Mouse (Mus musculus) neural tube, embryonic 13.5 days (tissue): Measurements from ENCODE around the gene Prox2. TPM values are rescaled to one million over a fixed set of nuclear protein-coding genes. Genes with fewer than 3 reads are reported as not detected.

Source experiments
- ATAC-seq: fragments of 200-750 bp; cut with Nextera tagmentation; 2 replicates; pipeline ENCODE4 v1.8.0; 2017; ENCODE audit warnings: low read depth, mild to moderate bottlenecking, moderate TSS enrichment, moderate library complexity
- H3K27ac ChIP-seq: fragments of 300-500 bp; sonication (generic); replicated peaks from 2 replicates; pipeline ENCODE4 v1.5.1; 2015; ENCODE audit warnings: moderate library complexity, mild to moderate bottlenecking, inconsistent platforms
- H3K27me3 ChIP-seq: fragments of 300-500 bp; sonication (generic); 2 replicates; pipeline ENCODE4 v1.6.1; 2015; ENCODE audit warnings: mild to moderate bottlenecking, inconsistent platforms
- H3K36me3 ChIP-seq: fragments of 300-500 bp; sonication (generic); 2 replicates; pipeline ENCODE4 v1.6.1; 2015; ENCODE audit warnings: mild to moderate bottlenecking, inconsistent platforms
- H3K4me1 ChIP-seq: fragments of 300-500 bp; sonication (generic); replicated peaks from 2 replicates; pipeline ENCODE4 v1.6.1; 2015; ENCODE audit warnings: inconsistent platforms
- H3K4me2 ChIP-seq: fragments of 300-500 bp; sonication (generic); 2 replicates; pipeline ENCODE4 v1.6.1; 2015; ENCODE audit warnings: inconsistent platforms, mild to moderate bottlenecking, moderate library complexity
- H3K4me3 ChIP-seq: fragments of 300-500 bp; sonication (generic); 2 replicates; pipeline ENCODE4 v1.5.1; 2015; ENCODE audit warnings: mild to moderate bottlenecking, inconsistent platforms
- H3K9ac ChIP-seq: fragments of 300-500 bp; sonication (generic); 2 replicates; pipeline ENCODE4 v1.6.1; 2015; ENCODE audit warnings: moderate library complexity, mild to moderate bottlenecking, inconsistent platforms
- H3K9me3 ChIP-seq: fragments of 300-500 bp; sonication (generic); 2 replicates; pipeline ENCODE4 v1.6.1; 2016; ENCODE audit warnings: inconsistent platforms
- WGBS: fragments of 180-500 bp; shearing (Covaris S2); methylation state at CpG from one replicate; pipeline ENCODE4 v1.1.7; 2015; 5-methylcytosine and 5-hydroxymethylcytosine counted together
- polyA plus RNA-seq: library from polyadenylated mRNA; unstranded; fragments of >200 nt; fragmentation: Nextera tagmentation; extraction: Ambion mirVana; gene quantifications from 2 replicates; pipeline ENCODE4 v1.2.1, GENCODE M21; 2015

The Prox2 gene
- polyA plus RNA-seq, 1 experiment from 2014 or later, result 5.4 TPM

DNA sequence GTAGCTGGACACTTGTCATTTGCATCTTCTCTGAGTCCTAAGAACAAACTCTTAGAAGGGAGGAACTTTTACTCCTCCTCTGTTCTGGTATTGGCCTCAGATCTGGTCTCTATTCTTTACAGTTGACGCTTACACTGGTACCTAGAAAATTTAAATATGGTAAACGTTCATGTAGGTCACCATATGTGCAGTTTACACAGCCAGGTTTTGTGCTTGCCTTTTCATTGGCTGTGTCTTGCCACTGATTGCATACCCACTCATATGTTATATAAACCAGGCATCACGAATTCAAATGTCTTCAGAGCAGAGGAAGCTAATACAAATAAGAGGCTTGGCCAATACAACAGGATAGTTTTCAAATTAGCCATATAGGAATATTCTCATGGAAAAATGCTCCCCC lies 33.5 kb downstream of the Prox2 start:
- no peaks in the 10 kb centered on the region for H3K4me1 ChIP-seq
- 93% methylated on average over 3 of the region's 3 CpGs for WGBS

DNA sequence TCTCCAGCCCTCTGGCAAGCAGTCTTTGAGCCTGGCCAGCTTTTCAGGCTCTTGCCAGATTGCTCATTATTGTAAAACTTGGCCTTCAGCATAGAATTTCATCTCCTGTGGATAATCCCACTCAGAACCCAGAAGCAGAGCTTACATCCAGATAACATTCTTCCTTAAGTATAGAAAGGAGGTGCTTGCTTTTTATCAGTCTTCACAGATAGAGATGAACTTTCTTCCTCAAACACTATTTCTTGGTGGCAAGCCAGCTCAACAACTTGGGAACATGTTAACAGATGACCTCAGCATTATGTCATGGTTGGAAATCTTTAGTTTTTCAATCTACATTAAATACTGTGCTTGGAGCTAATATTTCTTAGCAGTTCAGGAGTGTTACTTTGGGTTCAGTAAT lies 39.5 kb downstream of the Prox2 start:
- H3K36me3 ChIP-seq, result peaks cover 57% of the 10 kb centered on the region
- H3K4me3 ChIP-seq, result no peak overlapping the region
- H3K27ac ChIP-seq, result no peak overlapping the region
- no peaks in the 10 kb centered on the region for H3K4me1 ChIP-seq
- H3K27me3 ChIP-seq, result no peaks in the 10 kb centered on the region
- no peak for ATAC-seq
- no peaks in the 10 kb centered on the region for H3K9me3 ChIP-seq
- H3K4me2 ChIP-seq, result no peak overlapping the region
- H3K9ac ChIP-seq, result no peak overlapping the region

More for the DNA sequence above, 33.5 kb downstream of the Prox2 start:
- Histone ChIP-seq H3K27ac (no peak overlapping the region), H3K9me3 (no peaks in the 10 kb centered on the region), H3K9ac (no peak overlapping the region), H3K4me2 (no peak overlapping the region), H3K36me3 (peaks cover 33% of the 10 kb centered on the region), H3K27me3 (no peaks in the 10 kb centered on the region), H3K4me3 (no peak overlapping the region)
- no peak for ATAC-seq

DNA sequence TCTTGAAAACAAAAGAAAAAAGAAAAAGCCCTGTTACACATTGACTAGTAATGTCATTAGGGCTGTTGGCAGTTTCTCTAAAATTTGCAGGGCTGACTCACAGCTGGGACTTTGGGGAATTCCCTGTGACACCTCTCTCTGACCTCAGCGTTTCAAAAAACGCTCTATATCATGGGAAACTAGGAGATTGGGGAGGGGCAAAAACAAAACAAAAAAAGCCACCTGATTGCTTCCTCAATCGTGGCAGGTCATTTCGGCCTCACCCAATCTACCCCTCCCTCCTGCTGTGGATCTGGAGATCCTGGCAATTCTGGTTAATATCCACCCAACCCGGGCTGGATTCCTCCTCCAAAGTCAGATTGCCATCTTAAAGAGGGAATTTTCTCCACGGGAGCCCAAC lies 59.3 kb downstream of the Prox2 start:
- H3K4me3 ChIP-seq, result no peak overlapping the region
- H3K4me2 ChIP-seq, result no peak overlapping the region
- H3K9me3 ChIP-seq, result no peaks in the 10 kb centered on the region
- H3K27me3 ChIP-seq, result no peaks in the 10 kb centered on the region
- H3K36me3 ChIP-seq, result peaks cover 62% of the 10 kb centered on the region
- H3K9ac ChIP-seq, result no peak overlapping the region
- no peak for ATAC-seq
- WGBS, result 24% methylated on average over 6 of the region's 6 CpGs
- H3K4me1 ChIP-seq, result no peaks in the 10 kb centered on the region
- no peak overlapping the region for H3K27ac ChIP-seq

Other genes starting within 250 kb of the Prox2 start
- gene Ltbp2, start 234.2 kb downstream of the Prox2 start, polyA plus RNA-seq, result 0.08 and 0.21 TPM in 2 replicates
- gene Fcf1, start 139.9 kb downstream of the Prox2 start, polyA plus RNA-seq, result 118 and 129 TPM in 2 replicates
- 26.2 and 28.5 TPM in 2 replicates for gene Arel1, start 139.9 kb downstream of the Prox2 start, polyA plus RNA-seq
- 36.8 and 40.2 TPM in 2 replicates for gene Ylpm1, start 114.4 kb downstream of the Prox2 start, polyA plus RNA-seq
- gene Dlst, start 74 bp upstream of the Prox2 start, polyA plus RNA-seq, result 108 and 116 TPM in 2 replicates
- gene Rps6kl1, start 40.5 kb upstream of the Prox2 start, polyA plus RNA-seq, result 24.0 and 28.7 TPM in 2 replicates
- 11.6 and 12.6 TPM in 2 replicates for gene Pgf, start 67.0 kb upstream of the Prox2 start, polyA plus RNA-seq
- gene Eif2b2, start 108.7 kb upstream of the Prox2 start, polyA plus RNA-seq, result 85.5 and 85.6 TPM in 2 replicates
- 8.7 and 9.6 TPM in 2 replicates for gene Mlh3, start 159.8 kb upstream of the Prox2 start, polyA plus RNA-seq
- 66.1 and 74.5 TPM in 2 replicates for gene Acyp1, start 177.7 kb upstream of the Prox2 start, polyA plus RNA-seq
- gene Zc2hc1c, start 177.8 kb upstream of the Prox2 start, polyA plus RNA-seq, result 1.1 and 1.2 TPM in 2 replicates
- 14.7 and 15.2 TPM in 2 replicates for gene Nek9, start 228.6 kb upstream of the Prox2 start, polyA plus RNA-seq